Mouse (Mus musculus) intestine, postnatal 0 days (tissue): ENCODE measurements around the gene Dnajc13. TPM values are rescaled to one million over a fixed set of nuclear protein-coding genes. Genes with fewer than 3 reads are reported as not detected.

Experiments used
- ATAC-seq: fragments of 200-750 bp; cut with Nextera tagmentation; 2 replicates; pipeline ENCODE4 v1.8.0; 2017; ENCODE audit warnings: mild to moderate bottlenecking, moderate TSS enrichment, moderate library complexity
- H3K27ac ChIP-seq: fragments of 300-500 bp; sonication (generic); 2 replicates; pipeline ENCODE4 v1.5.1; 2014; ENCODE audit warnings: mild to moderate bottlenecking, low read depth, low read length, moderate library complexity
- H3K27me3 ChIP-seq: fragments of 300-500 bp; sonication (generic); replicated peaks from 2 replicates; pipeline ENCODE4 v1.6.1; 2014; ENCODE audit warnings: low read length, mixed read lengths; ENCODE audit not compliant: control insufficient read depth, insufficient read depth
- H3K36me3 ChIP-seq: fragments of 300-500 bp; sonication (generic); 2 replicates; pipeline ENCODE4 v1.6.1; 2014; ENCODE audit warnings: mild to moderate bottlenecking, moderate library complexity; ENCODE audit not compliant: control insufficient read depth, insufficient read depth
- H3K4me1 ChIP-seq: fragments of 300-500 bp; sonication (generic); replicated peaks from 2 replicates; pipeline ENCODE4 v1.6.1; 2014; ENCODE audit warnings: antibody characterized with exemption, low read length, mixed read lengths; ENCODE audit not compliant: control insufficient read depth, insufficient read depth
- H3K4me2 ChIP-seq: fragments of 300-500 bp; sonication (generic); replicated peaks from 2 replicates; pipeline ENCODE4 v1.6.1; 2014; ENCODE audit warnings: low read depth, mild to moderate bottlenecking, moderate library complexity
- H3K4me3 ChIP-seq: fragments of 300-500 bp; sonication (generic); 2 replicates; pipeline ENCODE4 v1.5.1; 2014; ENCODE audit warnings: low read depth, low read length
- H3K9ac ChIP-seq: fragments of 300-500 bp; sonication (generic); 2 replicates; pipeline ENCODE4 v1.6.1; 2014; ENCODE audit warnings: mild to moderate bottlenecking, low read depth, low read length
- H3K9me3 ChIP-seq: fragments of 300-500 bp; sonication (generic); 2 replicates; pipeline ENCODE4 v1.6.1; 2016; ENCODE audit warnings: mixed run types; ENCODE audit not compliant: control insufficient read depth
- CTCF ChIP-seq: sonication (generic); IDR thresholded peaks from 2 replicates; pipeline ENCODE4 v1.5.1; 2016; ENCODE audit warnings: low read depth, mild to moderate bottlenecking, control low read depth, antibody characterized with exemption, moderate library complexity
- WGBS: fragments of 180-500 bp; shearing (Covaris S2); extraction: QIAGEN DNeasy Blood & Tissue Kit; methylation state at CpG from one replicate; pipeline ENCODE4 v1.1.7; 2014; 5-methylcytosine and 5-hydroxymethylcytosine counted together
- polyA plus RNA-seq: library from polyadenylated mRNA; unstranded; fragments of >200 nt; fragmentation: Nextera tagmentation; extraction: Ambion mirVana; gene quantifications from 2 replicates; pipeline ENCODE4 v1.2.1, GENCODE M21; 2015

The Dnajc13 gene
- polyA plus RNA-seq, 1 experiment from 2014 or later: 26.8 TPM

GRCm38 (mm10) chr9:104262016-104262762 lies 541 bp downstream of the Dnajc13 start:
- no peak for TF ChIP-seq CTCF
- ATAC-seq: peak; percentile 21

DNA sequence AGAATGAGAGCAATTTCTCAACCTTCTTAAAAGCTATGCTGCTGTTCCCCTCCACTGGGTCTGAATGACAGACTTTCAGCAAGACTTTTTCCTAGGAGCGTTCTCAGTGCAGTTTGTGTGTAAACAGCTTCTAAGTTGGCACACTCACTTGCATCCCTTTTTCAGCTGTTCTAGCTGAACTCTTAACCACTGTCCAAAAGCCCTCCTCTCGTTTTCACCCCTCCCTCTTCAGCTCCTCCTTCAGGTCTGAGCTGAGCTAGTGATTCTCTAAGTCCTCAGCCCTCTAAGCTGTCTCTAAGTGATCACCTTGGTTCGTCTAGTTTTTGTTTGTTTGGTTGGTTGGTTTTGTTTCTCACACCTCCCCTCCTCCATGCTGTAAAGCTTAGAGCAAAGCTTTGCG lies 2.4 kb downstream of the Dnajc13 start:
- H3K9ac ChIP-seq: no peak overlapping the region
- peak overlapping the region; percentile 66; the same call in 1 of the 2 replicates for H3K4me2 ChIP-seq
- H3K9me3 ChIP-seq: no peaks in the 10 kb centered on the region
- WGBS: 39% methylated on average over 4 of the region's 4 CpGs
- ATAC-seq: no peak
- no peak overlapping the region for H3K4me3 ChIP-seq
- TF ChIP-seq CTCF: no peak
- H3K27me3 ChIP-seq: no peaks in the 10 kb centered on the region
- H3K4me1 ChIP-seq: peaks cover 6% of the 10 kb centered on the region; the same call in 1 of the 2 replicates
- no peaks in the 10 kb centered on the region for H3K36me3 ChIP-seq
- no peak overlapping the region for H3K27ac ChIP-seq

More at GRCm38 (mm10) chr9:104262016-104262762, 541 bp downstream of the Dnajc13 start:
- Histone ChIP-seq H3K4me2 (peak overlapping the region; percentile 66), H3K4me1 (peaks cover 6% of the 10 kb centered on the region; the same call in 1 of the 2 replicates), H3K9me3 (no peaks in the 10 kb centered on the region), H3K36me3 (no peaks in the 10 kb centered on the region), H3K27ac (peak overlapping the region; percentile 95), H3K4me3 (peak overlapping the region; percentile 99), H3K9ac (peak overlapping the region; percentile 89), H3K27me3 (no peaks in the 10 kb centered on the region)
- WGBS: under 1% methylated on average over 40 of the region's 46 CpGs

DNA sequence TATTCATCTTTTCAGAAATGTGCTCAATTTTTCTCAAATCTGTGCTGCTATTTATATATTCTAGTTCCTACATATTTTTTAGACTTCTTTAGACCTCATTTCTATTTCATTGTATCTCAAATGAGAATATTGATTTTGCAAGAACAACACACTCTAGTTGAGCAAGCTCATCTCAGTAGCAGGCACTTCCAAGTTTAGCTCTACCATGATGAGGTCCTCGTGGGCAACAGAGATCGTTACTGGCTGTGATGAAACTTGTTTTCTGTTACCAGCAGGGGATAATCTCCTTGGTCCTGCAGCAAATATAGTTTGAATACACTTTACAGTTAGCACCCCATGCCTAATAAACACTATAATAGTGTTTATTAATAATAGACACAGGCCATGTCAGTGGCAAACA lies 6.6 kb downstream of the Dnajc13 start:
- TF ChIP-seq CTCF: no peak
- no peak overlapping the region for H3K9ac ChIP-seq
- 67% methylated on average over 2 of the region's 2 CpGs for WGBS
- H3K36me3 ChIP-seq: no peaks in the 10 kb centered on the region
- H3K4me1 ChIP-seq: no peaks in the 10 kb centered on the region
- H3K4me2 ChIP-seq: no peak overlapping the region
- H3K9me3 ChIP-seq: no peaks in the 10 kb centered on the region
- ATAC-seq: no peak
- H3K27ac ChIP-seq: no peak overlapping the region
- no peaks in the 10 kb centered on the region for H3K27me3 ChIP-seq
- no peak overlapping the region for H3K4me3 ChIP-seq

GRCm38 (mm10) chr9:104254408-104255180 lies 8.1 kb downstream of the Dnajc13 start:
- Histone ChIP-seq H3K4me3 (no peak overlapping the region), H3K4me1 (peaks cover 8% of the 10 kb centered on the region), H3K9me3 (no peaks in the 10 kb centered on the region), H3K4me2 (0 out of 2 replicates have a peak overlapping the region, but pooled peaks have one; percentile 27), H3K36me3 (no peaks in the 10 kb centered on the region), H3K27ac (peak overlapping the region; percentile 28; the same call in 1 of the 2 replicates), H3K27me3 (no peaks in the 10 kb centered on the region), H3K9ac (no peak overlapping the region)
- ATAC-seq: no peak
- 45% methylated on average over 9 of the region's 9 CpGs for WGBS
- no peak for TF ChIP-seq CTCF

DNA sequence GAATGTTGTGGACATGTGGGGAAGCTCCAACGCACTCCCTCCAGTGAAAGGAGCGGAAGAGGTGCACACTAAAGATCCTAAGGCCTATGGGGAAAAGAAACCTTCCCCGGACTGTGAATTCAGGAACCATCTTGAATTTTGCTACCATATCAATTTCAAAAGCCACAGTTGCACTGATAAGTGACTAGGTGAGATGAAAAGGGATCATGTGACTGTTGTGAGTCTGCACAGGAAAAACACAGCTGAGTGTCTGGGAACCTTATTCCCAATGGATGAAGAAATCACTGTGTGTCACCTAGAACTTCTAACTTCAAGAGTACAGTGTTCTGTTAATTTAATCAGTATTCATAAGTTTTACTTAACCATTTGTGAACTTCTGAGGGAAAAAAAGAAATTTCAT lies 10.1 kb downstream of the Dnajc13 start:
- 86% methylated on average over 3 of the region's 3 CpGs for WGBS
- no peak overlapping the region for H3K4me3 ChIP-seq
- H3K4me1 ChIP-seq: peaks cover 19% of the 10 kb centered on the region
- no peak overlapping the region for H3K4me2 ChIP-seq
- H3K9me3 ChIP-seq: no peaks in the 10 kb centered on the region
- H3K36me3 ChIP-seq: no peaks in the 10 kb centered on the region
- no peaks in the 10 kb centered on the region for H3K27me3 ChIP-seq
- no peak for ATAC-seq
- no peak for TF ChIP-seq CTCF
- H3K27ac ChIP-seq: no peak overlapping the region
- H3K9ac ChIP-seq: no peak overlapping the region

- 83% methylated on average over 4 of the region's 4 CpGs for WGBS
- no peak overlapping the region for H3K27ac ChIP-seq
Observed at GRCm38 (mm10) chr9:104251687-104252086, 11.0 kb downstream of the Dnajc13 start.

More at GRCm38 (mm10) chr9:104251687-104252086, 11.0 kb downstream of the Dnajc13 start:
- TF ChIP-seq CTCF: no peak
- Histone ChIP-seq H3K9me3 (no peaks in the 10 kb centered on the region), H3K4me2 (no peak overlapping the region), H3K4me1 (peaks cover 19% of the 10 kb centered on the region), H3K9ac (no peak overlapping the region), H3K27me3 (no peaks in the 10 kb centered on the region), H3K4me3 (no peak overlapping the region), H3K36me3 (no peaks in the 10 kb centered on the region)
- ATAC-seq: no peak
